Mouse (Mus musculus): ENCODE measurements around the gene Taf6l. TPM values are rescaled to one million over a fixed set of nuclear protein-coding genes. Genes with fewer than 3 reads are reported as not detected.

The Taf6l gene
- polyA plus RNA-seq, 1 experiment from 2014 or later = 9.7 TPM

GRCm38 (mm10) chr19:8821146-8821545 lies 34.9 kb upstream of the Taf6l start:
- DNase-seq (ENCODE audit: low spot score) = no peak

GRCm38 (mm10) chr19:8820424-8820956 lies 34.3 kb upstream of the Taf6l start:
- H3K36me3 ChIP-seq (ENCODE audit: control insufficient read depth, insufficient read depth, low read length) = peaks cover 16% of the 10 kb centered on the region
- H3K4me2 ChIP-seq (replicated peaks; ENCODE audit: low read depth) = peak overlapping the region; percentile 74
- DNase-seq (ENCODE audit: low spot score) (no peak), ATAC-seq (ENCODE audit: low FRiP score, low TSS enrichment) (no peak; the same call in 1 of the 2 replicates)
- peak overlapping the region; percentile 99 for H3K4me3 ChIP-seq (ENCODE audit: low read depth, low read length)
- no peak for TF ChIP-seq EP300 (optimal IDR thresholded peaks at IDR 0.05)
- no peak for TF ChIP-seq CTCF (IDR thresholded peaks at IDR 0.05; ENCODE audit: low read depth)
- no peaks in the 10 kb centered on the region for H3K27me3 ChIP-seq (ENCODE audit: control insufficient read depth, insufficient read depth, low read length)
- no peaks in the 10 kb centered on the region for H3K9me3 ChIP-seq (ENCODE audit: control insufficient read depth, low read length)
- H3K27ac ChIP-seq (replicated peaks) = peak overlapping the region; percentile 99
- no peaks in the 10 kb centered on the region for H3K4me1 ChIP-seq (replicated peaks; ENCODE audit: control insufficient read depth, insufficient read depth)
- WGBS = 0% methylated on average over 39 of the region's 48 CpGs
- peak overlapping the region; percentile 96 for H3K9ac ChIP-seq (ENCODE audit: low read length)

More at GRCm38 (mm10) chr19:8821146-8821545, 34.9 kb upstream of the Taf6l start:
- Histone ChIP-seq H3K4me3 (ENCODE audit: low read depth, low read length) (peak overlapping the region; percentile 99), H3K27me3 (ENCODE audit: control insufficient read depth, insufficient read depth, low read length) (no peaks in the 10 kb centered on the region), H3K9me3 (ENCODE audit: control insufficient read depth, low read length) (no peaks in the 10 kb centered on the region), H3K36me3 (ENCODE audit: control insufficient read depth, insufficient read depth, low read length) (peaks cover 19% of the 10 kb centered on the region), H3K27ac (replicated peaks) (peak overlapping the region; percentile 99; the same call in 1 of the 2 replicates), H3K4me2 (replicated peaks; ENCODE audit: low read depth) (peak overlapping the region; percentile 74), H3K4me1 (replicated peaks; ENCODE audit: control insufficient read depth, insufficient read depth) (no peaks in the 10 kb centered on the region), H3K9ac (ENCODE audit: low read length) (peak overlapping the region; percentile 96)
- under 1% methylated on average over 7 of the region's 7 CpGs for WGBS
- TF ChIP-seq CTCF (IDR thresholded peaks at IDR 0.05; ENCODE audit: low read depth) (no peak), EP300 (optimal IDR thresholded peaks at IDR 0.05) (no peak)
- ATAC-seq (ENCODE audit: low FRiP score, low TSS enrichment) = no peak

GRCm38 (mm10) chr19:8819596-8820423 lies 33.6 kb upstream of the Taf6l start, which contains the start of gene Hnrnpul2:
TSS of gene Hnrnpul2 (plus strand) at chr19:8820010.
- TF ChIP-seq EP300 (optimal IDR thresholded peaks at IDR 0.05) = no peak
- peak; percentile 23; the same call in 1 of the 2 replicates for TF ChIP-seq CTCF (IDR thresholded peaks at IDR 0.05; ENCODE audit: low read depth)
- H3K27ac ChIP-seq (replicated peaks) = peak within 1 kb of the TSS; percentile 99
- peak; percentile 99 for DNase-seq (ENCODE audit: low spot score)
- peak; percentile 94 for ATAC-seq (ENCODE audit: low FRiP score, low TSS enrichment)
- H3K4me1 ChIP-seq (replicated peaks; ENCODE audit: control insufficient read depth, insufficient read depth) = no peaks in the 10 kb centered on the region
- H3K4me2 ChIP-seq (replicated peaks; ENCODE audit: low read depth) = peak within 1 kb of the TSS; percentile 74
- H3K36me3 ChIP-seq (ENCODE audit: control insufficient read depth, insufficient read depth, low read length) = peaks cover 12% of the 10 kb centered on the region
- no peaks in the 10 kb centered on the region for H3K27me3 ChIP-seq (ENCODE audit: control insufficient read depth, insufficient read depth, low read length)
- H3K9ac ChIP-seq (ENCODE audit: low read length) = peak within 1 kb of the TSS; percentile 96
- peak within 1 kb of the TSS; percentile 99 for H3K4me3 ChIP-seq (ENCODE audit: low read depth, low read length)
- WGBS = 0% methylated on average over 81 of the region's 83 CpGs
- no peaks in the 10 kb centered on the region for H3K9me3 ChIP-seq (ENCODE audit: control insufficient read depth, low read length)

- H3K4me2 ChIP-seq (replicated peaks; ENCODE audit: low read depth) = peak within 1 kb of the TSS; percentile 74
- WGBS = under 1% methylated on average over 33 of the region's 33 CpGs
- peaks cover 14% of the 10 kb centered on the region for H3K36me3 ChIP-seq (ENCODE audit: control insufficient read depth, insufficient read depth, low read length)
- H3K9ac ChIP-seq (ENCODE audit: low read length) = peak within 1 kb of the TSS; percentile 96
- DNase-seq (ENCODE audit: low spot score) = peak; percentile 97
- peak within 1 kb of the TSS; percentile 99 for H3K27ac ChIP-seq (replicated peaks)
- peak within 1 kb of the TSS; percentile 99 for H3K4me3 ChIP-seq (ENCODE audit: low read depth, low read length)
- TF ChIP-seq EP300 (optimal IDR thresholded peaks at IDR 0.05) = peak; percentile 59
- TF ChIP-seq CTCF (IDR thresholded peaks at IDR 0.05; ENCODE audit: low read depth) = no peak
- no peaks in the 10 kb centered on the region for H3K27me3 ChIP-seq (ENCODE audit: control insufficient read depth, insufficient read depth, low read length)
- H3K9me3 ChIP-seq (ENCODE audit: control insufficient read depth, low read length) = no peaks in the 10 kb centered on the region
- peak; percentile 91 for ATAC-seq (ENCODE audit: low FRiP score, low TSS enrichment)
- no peaks in the 10 kb centered on the region for H3K4me1 ChIP-seq (replicated peaks; ENCODE audit: control insufficient read depth, insufficient read depth)
These were observed 32.8 kb upstream of the Taf6l start, which contains the start of gene Ttc9c for GRCm38 (mm10) chr19:8818801-8819595. TSS of gene Ttc9c (minus strand) at chr19:8819333.

GRCm38 (mm10) chr19:8818301-8818798 lies 32.1 kb upstream of the Taf6l start:
- Histone ChIP-seq H3K4me1 (replicated peaks; ENCODE audit: control insufficient read depth, insufficient read depth) (no peaks in the 10 kb centered on the region), H3K9ac (ENCODE audit: low read length) (peak overlapping the region; percentile 57), H3K27me3 (ENCODE audit: control insufficient read depth, insufficient read depth, low read length) (no peaks in the 10 kb centered on the region), H3K4me2 (replicated peaks; ENCODE audit: low read depth) (peak overlapping the region; percentile 68), H3K27ac (replicated peaks) (peak overlapping the region; percentile 91), H3K9me3 (ENCODE audit: control insufficient read depth, low read length) (no peaks in the 10 kb centered on the region), H3K4me3 (ENCODE audit: low read depth, low read length) (peak overlapping the region; percentile 43), H3K36me3 (ENCODE audit: control insufficient read depth, insufficient read depth, low read length) (peaks cover 8% of the 10 kb centered on the region)
- DNase-seq (ENCODE audit: low spot score) (no peak), ATAC-seq (ENCODE audit: low FRiP score, low TSS enrichment) (no peak)
- TF ChIP-seq EP300 (optimal IDR thresholded peaks at IDR 0.05) (no peak), CTCF (IDR thresholded peaks at IDR 0.05; ENCODE audit: low read depth) (no peak)
- WGBS = 12% methylated on average over 14 of the region's 14 CpGs
